Mouse (Mus musculus): ENCODE measurements around the gene Mrpl10. TPM values are rescaled to one million over a fixed set of nuclear protein-coding genes. Genes with fewer than 3 reads are reported as not detected.

Gene Mrpl10
- 50.8 and 57.9 TPM in 2 replicates for polyA plus RNA-seq (2015; fragmentation: Nextera tagmentation; extraction: Ambion mirVana)

GRCm38 (mm10) chr11:97041022-97041899 lies at the start of gene Mrpl10, which contains the start of gene Lrrc46:
Gene Mrpl10, plus strand, starts transcription at chr11:97041560.
Gene Lrrc46, minus strand, starts transcription at chr11:97041407.

GRCm38 (mm10) chr11:97013121-97013670 lies 28.2 kb upstream of the Mrpl10 start, which contains the start of gene Sp6:
Gene Sp6, plus strand, starts transcription at chr11:97013394.

GRCm38 (mm10) chr11:97029686-97030417 lies 11.5 kb upstream of the Mrpl10 start, which contains the start of gene Scrn2:
Gene Scrn2, plus strand, starts transcription at chr11:97029938.

GRCm38 (mm10) chr11:97050216-97050943 lies 9.0 kb downstream of the Mrpl10 start, which contains the start of gene Osbpl7:
Gene Osbpl7, plus strand, starts transcription at chr11:97050628.

Small RNA genes within 50 kb of the gene (microRNA-seq; reads per million reads assigned to microRNA genes)
- not detected for gene Mir8103

Other genes starting within 250 kb of the Mrpl10 start
- 37.7 and 42.1 TPM in 2 replicates for gene Nfe2l1, start 211.6 kb upstream of the Mrpl10 start, polyA plus RNA-seq (2015; fragmentation: Nextera tagmentation; extraction: Ambion mirVana)
- 170 and 202 TPM in 2 replicates for gene Copz2, start 191.7 kb upstream of the Mrpl10 start, polyA plus RNA-seq (2015; fragmentation: Nextera tagmentation; extraction: Ambion mirVana)
- 54.1 and 55.3 TPM in 2 replicates for gene Cdk5rap3, start 125.1 kb upstream of the Mrpl10 start, polyA plus RNA-seq (2015; fragmentation: Nextera tagmentation; extraction: Ambion mirVana)
- 12.4 and 13.8 TPM in 2 replicates for gene Prr15l, start 113.5 kb upstream of the Mrpl10 start, polyA plus RNA-seq (2015; fragmentation: Nextera tagmentation; extraction: Ambion mirVana)
- gene Pnpo, start 97.6 kb upstream of the Mrpl10 start, polyA plus RNA-seq (2015; fragmentation: Nextera tagmentation; extraction: Ambion mirVana) = 21.8 and 25.7 TPM in 2 replicates
- 8.4 and 9.4 TPM in 2 replicates for gene Sp2, start 58.6 kb upstream of the Mrpl10 start, polyA plus RNA-seq (2015; fragmentation: Nextera tagmentation; extraction: Ambion mirVana)
- gene Sp6, start 28.2 kb upstream of the Mrpl10 start, polyA plus RNA-seq (2015; fragmentation: Nextera tagmentation; extraction: Ambion mirVana) = 11.5 and 15.0 TPM in 2 replicates
- gene Scrn2, start 11.6 kb upstream of the Mrpl10 start, polyA plus RNA-seq (2015; fragmentation: Nextera tagmentation; extraction: Ambion mirVana) = 7.0 and 7.7 TPM in 2 replicates
- 0.42 and 0.55 TPM in 2 replicates for gene Lrrc46, start 153 bp upstream of the Mrpl10 start, polyA plus RNA-seq (2015; fragmentation: Nextera tagmentation; extraction: Ambion mirVana)
- 4.0 and 4.2 TPM in 2 replicates for gene Osbpl7, start 9.1 kb downstream of the Mrpl10 start, polyA plus RNA-seq (2015; fragmentation: Nextera tagmentation; extraction: Ambion mirVana)
- gene Tbx21, start 73.8 kb downstream of the Mrpl10 start, polyA plus RNA-seq (2015; fragmentation: Nextera tagmentation; extraction: Ambion mirVana) = not detected in 2 replicates
- 4.1 and 6.0 TPM in 2 replicates for gene Tbkbp1, start 109.9 kb downstream of the Mrpl10 start, polyA plus RNA-seq (2015; fragmentation: Nextera tagmentation; extraction: Ambion mirVana)
- gene Kpnb1, start 146.3 kb downstream of the Mrpl10 start, polyA plus RNA-seq (2015; fragmentation: Nextera tagmentation; extraction: Ambion mirVana) = 26.8 and 33.2 TPM in 2 replicates
- 49.6 and 55.4 TPM in 2 replicates for gene Npepps, start 239.1 kb downstream of the Mrpl10 start, polyA plus RNA-seq (2015; fragmentation: Nextera tagmentation; extraction: Ambion mirVana)